Mouse (Mus musculus): ENCODE measurements at regions not wholly inside any gene's neighbourhood (a gene's known extent, or its start where the extent isn't known, plus 50 kb on each side); places are given as distances from the start of the nearest gene placed in this dataset.

DNA sequence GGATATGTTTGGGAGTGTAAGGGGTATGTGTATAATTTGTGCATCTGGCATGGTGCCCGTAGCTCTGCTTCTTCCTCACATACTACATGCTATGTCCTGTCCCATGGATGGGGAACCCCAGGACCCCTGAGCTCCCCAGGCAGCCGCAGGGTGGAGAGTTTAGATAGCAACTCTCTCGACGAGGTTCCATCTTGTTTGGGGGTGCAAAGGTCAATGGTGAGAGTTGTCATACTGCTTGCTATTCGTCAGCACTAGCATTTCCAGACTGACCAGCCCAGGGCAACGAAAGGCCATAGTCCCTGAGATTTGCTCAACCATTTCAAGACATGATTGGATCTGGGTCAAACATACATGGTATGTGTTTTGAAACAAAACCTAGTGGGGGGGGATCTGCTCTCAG, 71.4 kb downstream of the Cryaa start:
- TF ChIP-seq CTCF (IDR thresholded peaks at IDR 0.05; ENCODE audit: low read depth) (no peak), EP300 (IDR thresholded peaks at IDR 0.05; ENCODE audit: low read depth) (no peak)

Measured in liver, embryonic 14.5 days (tissue).